Mouse (Mus musculus) limb, embryonic 14.5 days (tissue): ENCODE results near the gene Nme3. TPM values are rescaled to one million over a fixed set of nuclear protein-coding genes. Genes with fewer than 3 reads are reported as not detected.

Source experiments
- ATAC-seq: fragments of 200-750 bp; cut with Nextera tagmentation; 2 replicates; pipeline ENCODE4 v1.8.0; 2017; ENCODE audit warnings: low read depth, moderate number of reproducible peaks, moderate TSS enrichment; ENCODE audit not compliant: low FRiP score
- DNase-seq: peaks from one replicate; pipeline ENCODE4 v3.0.0-alpha.2; 2015; ENCODE audit warnings: low spot score
- H3K27ac ChIP-seq: fragments of 300-500 bp; sonication (generic); replicated peaks from 2 replicates; pipeline ENCODE4 v1.5.1; 2014; ENCODE audit warnings: low read depth, mild to moderate bottlenecking, low read length, moderate library complexity, mixed read lengths
- H3K27me3 ChIP-seq: fragments of 300-500 bp; sonication (generic); 2 replicates; pipeline ENCODE4 v1.6.1; 2014; ENCODE audit warnings: low read length, mixed read lengths; ENCODE audit not compliant: control insufficient read depth, insufficient read depth
- H3K36me3 ChIP-seq: fragments of 300-500 bp; sonication (generic); 2 replicates; pipeline ENCODE4 v1.6.1; 2014; ENCODE audit warnings: mild to moderate bottlenecking, low read length, moderate library complexity, mixed read lengths; ENCODE audit not compliant: control insufficient read depth, insufficient read depth
- H3K4me1 ChIP-seq: fragments of 300-500 bp; sonication (generic); 2 replicates; pipeline ENCODE4 v1.6.1; 2014; ENCODE audit warnings: antibody characterized with exemption, low read length, mixed read lengths; ENCODE audit not compliant: control insufficient read depth, insufficient read depth
- H3K4me2 ChIP-seq: fragments of 300-500 bp; sonication (generic); replicated peaks from 2 replicates; pipeline ENCODE4 v1.6.1; 2014; ENCODE audit warnings: low read depth, mild to moderate bottlenecking, low read length, moderate library complexity; ENCODE audit not compliant: severe bottlenecking
- H3K4me3 ChIP-seq: fragments of 300-500 bp; sonication (generic); replicated peaks from 2 replicates; pipeline ENCODE4 v1.5.1; 2014; ENCODE audit warnings: low read length
- H3K9ac ChIP-seq: fragments of 300-500 bp; sonication (generic); 2 replicates; pipeline ENCODE4 v1.6.1; 2014; ENCODE audit warnings: mild to moderate bottlenecking, low read depth, low read length, moderate library complexity; ENCODE audit not compliant: severe bottlenecking
- H3K9me3 ChIP-seq: fragments of 300-500 bp; sonication (generic); 2 replicates; pipeline ENCODE4 v1.6.1; 2016; ENCODE audit warnings: low read length; ENCODE audit not compliant: control insufficient read depth
- POLR2A ChIP-seq: fragments of 200-500 bp; IDR thresholded peaks from 2 replicates; pipeline ENCODE4 v1.8.0; 2012; ENCODE audit warnings: inconsistent platforms, mild to moderate bottlenecking, moderate library complexity, borderline replicate concordance; ENCODE audit not compliant: insufficient read depth, insufficient read length; ENCODE audit errors: extremely low read depth
- WGBS: fragments of 180-500 bp; shearing (Covaris S2); extraction: QIAGEN DNeasy Blood & Tissue Kit; methylation state at CpG from one replicate; pipeline ENCODE4 v1.1.7; 2014; 5-methylcytosine and 5-hydroxymethylcytosine counted together
- polyA plus RNA-seq, 2 experiments: library from polyadenylated mRNA; depleted of rRNA in 1 of 2; stranded (reverse) in 1 of 2; unstranded in 1 of 2; fragments of >200 nt; fragmentation: Nextera tagmentation in 1 of 2; extraction: Ambion mirVana in 1 of 2; gene quantifications; 2 replicates each; pipeline versions ENCODE4 v1.2.1 to v1.2.3; 2012 to 2014

The Nme3 gene
- polyA plus RNA-seq, 2 experiments: 36.5 to 47.6 TPM

DNA sequence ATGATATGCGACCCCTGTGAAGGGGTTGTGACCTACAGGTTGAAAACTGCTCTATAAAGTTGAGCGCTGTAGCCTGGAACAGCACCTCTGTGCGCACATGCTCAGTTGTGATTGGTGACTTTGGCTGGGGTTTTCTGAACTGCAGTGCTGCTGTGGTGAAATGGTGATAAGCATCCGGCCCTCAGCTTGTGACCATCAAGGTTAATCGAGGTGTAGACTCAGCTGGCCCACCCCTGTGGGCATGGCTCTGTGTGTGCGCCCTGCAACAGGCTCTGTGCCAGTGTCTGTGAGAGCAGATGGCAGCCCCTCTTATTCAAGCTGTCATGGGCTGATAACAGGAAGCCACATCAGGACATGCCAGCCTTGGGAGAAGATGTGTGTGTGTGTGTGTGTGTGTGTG, 37.3 kb upstream of the Nme3 start:
- DNase-seq (no peak), ATAC-seq (no peak)
- H3K9ac ChIP-seq: no peak overlapping the region
- H3K36me3 ChIP-seq: peaks cover 30% of the 10 kb centered on the region
- H3K4me1 ChIP-seq: no peaks in the 10 kb centered on the region
- no peak overlapping the region for H3K4me2 ChIP-seq
- no peaks in the 10 kb centered on the region for H3K27me3 ChIP-seq
- 89% methylated on average over 6 of the region's 6 CpGs for WGBS
- no peak overlapping the region for H3K4me3 ChIP-seq
- H3K9me3 ChIP-seq: no peaks in the 10 kb centered on the region
- TF ChIP-seq POLR2A: no peak
- H3K27ac ChIP-seq: no peak overlapping the region

DNA sequence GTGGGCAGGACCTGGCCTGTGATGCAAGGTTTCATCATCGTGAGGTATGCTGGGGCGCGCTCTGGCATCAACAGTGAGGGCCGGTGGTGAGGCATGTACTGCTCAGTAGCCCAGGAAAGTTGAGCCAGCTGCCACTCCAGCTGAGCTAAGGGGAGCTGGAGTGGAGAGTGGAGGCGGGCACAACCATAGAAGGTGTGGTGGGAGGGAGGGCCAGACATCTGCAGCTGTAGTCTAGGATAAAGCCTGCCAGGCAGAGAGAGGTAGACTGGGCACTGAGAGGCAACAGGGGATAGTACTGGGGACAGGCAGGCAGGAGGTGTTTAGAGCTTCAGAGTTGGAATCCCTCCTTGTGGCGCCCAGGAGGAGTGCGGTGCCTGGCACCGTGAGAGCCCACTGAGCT, 36.2 kb upstream of the Nme3 start:
- ATAC-seq: no peak
- no peak overlapping the region for H3K27ac ChIP-seq
- TF ChIP-seq POLR2A: no peak
- WGBS: 90% methylated on average over 8 of the region's 8 CpGs
- no peak overlapping the region for H3K9ac ChIP-seq
- H3K9me3 ChIP-seq: no peaks in the 10 kb centered on the region
- no peak overlapping the region for H3K4me3 ChIP-seq
- no peak for DNase-seq
- no peaks in the 10 kb centered on the region for H3K4me1 ChIP-seq
- no peaks in the 10 kb centered on the region for H3K27me3 ChIP-seq
- H3K4me2 ChIP-seq: no peak overlapping the region
- peaks cover 29% of the 10 kb centered on the region for H3K36me3 ChIP-seq

DNA sequence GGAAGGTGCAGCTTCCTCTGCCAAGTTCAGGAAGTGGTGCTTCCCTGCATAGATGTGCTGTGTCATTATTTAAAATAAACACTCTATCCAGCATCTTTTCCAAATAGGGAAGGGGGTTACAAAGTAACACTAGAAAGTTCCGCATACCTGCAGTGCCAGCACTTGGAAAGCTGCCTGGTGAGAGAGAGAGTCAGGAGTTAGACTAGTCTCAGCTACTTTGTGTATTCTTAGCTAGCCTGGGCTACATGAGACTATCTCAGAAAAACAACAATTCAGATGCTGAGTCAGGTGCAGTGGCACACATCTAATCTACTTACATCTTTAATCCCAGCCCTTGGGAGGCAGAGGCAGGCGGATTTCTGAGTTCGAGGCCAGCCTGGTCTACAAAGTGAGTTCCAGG, 34.5 kb upstream of the Nme3 start:
- Histone ChIP-seq H3K4me1 (no peaks in the 10 kb centered on the region), H3K36me3 (peaks cover 28% of the 10 kb centered on the region), H3K27me3 (no peaks in the 10 kb centered on the region), H3K9me3 (no peaks in the 10 kb centered on the region), H3K27ac (no peak overlapping the region), H3K4me3 (no peak overlapping the region), H3K4me2 (no peak overlapping the region), H3K9ac (no peak overlapping the region)
- ATAC-seq: no peak
- no peak for TF ChIP-seq POLR2A
- WGBS: 96% methylated on average over 3 of the region's 3 CpGs
- DNase-seq: no peak

DNA sequence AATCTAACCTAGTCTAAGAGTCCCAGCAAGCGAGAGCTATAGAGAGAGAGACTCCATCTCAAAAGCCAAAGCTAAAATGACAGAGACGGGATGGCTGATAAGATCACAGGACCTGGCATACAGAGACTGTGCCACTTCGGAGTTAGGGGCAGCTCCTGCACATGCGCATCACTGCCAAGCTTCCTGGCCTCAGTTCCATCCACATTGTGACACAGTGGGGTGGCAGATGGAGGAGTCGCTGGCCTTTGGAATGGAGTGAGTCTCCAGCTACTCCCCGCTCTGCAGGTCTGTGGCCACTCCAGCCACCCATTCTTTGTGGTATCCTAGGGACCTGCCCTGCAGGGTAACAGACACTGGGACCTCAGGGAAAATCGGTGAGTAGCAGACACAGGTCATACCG, 30.5 kb upstream of the Nme3 start, which contains the start of gene Igfals:
Gene Igfals, plus strand, starts transcription at position 222 of the 400 bp plus-strand sequence.
- H3K27ac ChIP-seq: no peak within 1 kb of the TSS
- no peaks in the 10 kb centered on the region for H3K4me1 ChIP-seq
- no peak for TF ChIP-seq POLR2A
- H3K9ac ChIP-seq: no peak within 1 kb of the TSS
- DNase-seq (no peak), ATAC-seq (no peak)
- H3K4me2 ChIP-seq: no peak within 1 kb of the TSS
- peaks cover 26% of the 10 kb centered on the region for H3K36me3 ChIP-seq
- no peaks in the 10 kb centered on the region for H3K9me3 ChIP-seq
- no peak within 1 kb of the TSS for H3K4me3 ChIP-seq
- WGBS: 89% methylated on average over 8 of the region's 8 CpGs
- H3K27me3 ChIP-seq: no peaks in the 10 kb centered on the region

DNA sequence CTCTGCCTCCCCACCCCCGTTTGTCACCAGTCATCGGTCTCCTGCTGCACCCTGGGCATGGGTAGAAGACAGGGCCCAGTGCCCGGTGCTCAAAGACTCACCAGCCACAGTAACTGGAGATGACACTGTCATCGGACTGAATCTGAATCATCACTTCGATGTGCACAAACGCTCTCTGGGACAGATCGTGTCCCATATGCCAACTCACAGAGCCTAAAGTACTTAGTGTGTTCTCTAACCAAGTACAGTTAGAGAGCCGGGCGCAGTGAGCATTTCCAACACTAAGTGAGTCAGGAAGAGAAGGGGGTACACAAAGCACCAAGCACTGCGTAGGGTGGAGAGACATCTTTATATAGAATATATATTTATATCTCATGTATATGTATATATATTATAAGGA, 28.4 kb upstream of the Nme3 start:
- TF ChIP-seq POLR2A: no peak

More for the DNA sequence above, 28.4 kb upstream of the Nme3 start:
- Histone ChIP-seq H3K4me1 (no peaks in the 10 kb centered on the region), H3K4me2 (no peak overlapping the region), H3K27ac (no peak overlapping the region), H3K4me3 (no peak overlapping the region), H3K36me3 (peaks cover 9% of the 10 kb centered on the region; the same call in 1 of the 2 replicates), H3K27me3 (no peaks in the 10 kb centered on the region), H3K9me3 (no peaks in the 10 kb centered on the region), H3K9ac (no peak overlapping the region)
- ATAC-seq (no peak), DNase-seq (no peak)
- 91% methylated on average over 10 of the region's 10 CpGs for WGBS
